Mouse (Mus musculus): ENCODE measurements around the gene Mfsd6.

GRCm38 (mm10) chr1:52707030-52707429 is 20.2 kb downstream of the Mfsd6 start:
- TF ChIP-seq EP300 (IDR thresholded peaks at IDR 0.05; ENCODE audit: low read depth) (no peak), CTCF (IDR thresholded peaks at IDR 0.05; ENCODE audit: low read depth) (no peak)
